Mouse (Mus musculus): ENCODE results near the gene Celf2. TPM values are rescaled to one million over a fixed set of nuclear protein-coding genes. Genes with fewer than 3 reads are reported as not detected.
A peak's percentile ranks its signal among the peaks of the same experiment; 100 is the strongest.

Celf2 gene
- total RNA-seq, 1 experiment: 3.7 TPM

GRCm38 (mm10) chr2:7529637-7530036 is 20.3 kb upstream of the Celf2 start:
- in situ Hi-C loops (cut with MboI; ENCODE audit: low sequenced_read_pairs in 2 of 2, unreplicated experiment in 2 of 2): no loop called here
- no peaks in the 10 kb centered on the region for H3K36me3 ChIP-seq (ENCODE audit: control insufficient read depth, insufficient read depth, low read length, poor library complexity, severe bottlenecking)
- H3K9me3 ChIP-seq (ENCODE audit: control insufficient read depth, insufficient read depth, low read depth, low read length): no peaks in the 10 kb centered on the region
- TF ChIP-seq MAFK (IDR thresholded peaks at IDR 0.05; ENCODE audit: insufficient read depth, low read depth, low read length) (peak; percentile 49; the same call in 1 of the 2 replicates), HCFC1 (IDR thresholded peaks at IDR 0.05; ENCODE audit: borderline replicate concordance, insufficient read depth, low read length) (no peak), ZNF384 (IDR thresholded peaks at IDR 0.05; ENCODE audit: low read depth, low read length) (no peak)
- H3K27ac ChIP-seq (ENCODE audit: insufficient read depth, low read depth, low read length, poor library complexity, severe bottlenecking): no peak overlapping the region
- no peaks in the 10 kb centered on the region for H3K4me1 ChIP-seq (ENCODE audit: control insufficient read depth in 2 of 2, insufficient read depth in 2 of 2, low read length in 2 of 2, poor library complexity in 1 of 2)
- no peak for DNase-seq (ENCODE audit: low read depth, low spot score)
- no peak overlapping the region for H3K4me3 ChIP-seq (ENCODE audit: insufficient read depth in 1 of 2, low read depth in 1 of 2, low read length in 2 of 2, poor library complexity in 1 of 2, severe bottlenecking in 1 of 2)
- no peak overlapping the region for H3K9ac ChIP-seq (ENCODE audit: insufficient read depth, low read depth, low read length, poor library complexity, severe bottlenecking)

- H3K27ac ChIP-seq (ENCODE audit: insufficient read depth, low read depth, low read length, poor library complexity, severe bottlenecking): no peak overlapping the region
- no peaks in the 10 kb centered on the region for H3K9me3 ChIP-seq (ENCODE audit: control insufficient read depth, insufficient read depth, low read depth, low read length)
- in situ Hi-C loops (cut with MboI; ENCODE audit: low sequenced_read_pairs in 2 of 2, unreplicated experiment in 2 of 2): no loop called here
- no peak overlapping the region for H3K9ac ChIP-seq (ENCODE audit: insufficient read depth, low read depth, low read length, poor library complexity, severe bottlenecking)
- H3K4me1 ChIP-seq (ENCODE audit: control insufficient read depth in 2 of 2, insufficient read depth in 2 of 2, low read length in 2 of 2, poor library complexity in 1 of 2): no peaks in the 10 kb centered on the region
- DNase-seq (ENCODE audit: low read depth, low spot score): no peak
- H3K36me3 ChIP-seq (ENCODE audit: control insufficient read depth, insufficient read depth, low read length, poor library complexity, severe bottlenecking): no peaks in the 10 kb centered on the region
- TF ChIP-seq ZNF384 (IDR thresholded peaks at IDR 0.05; ENCODE audit: low read depth, low read length): no peak
- TF ChIP-seq HCFC1 (IDR thresholded peaks at IDR 0.05; ENCODE audit: borderline replicate concordance, insufficient read depth, low read length): no peak
- TF ChIP-seq ZC3H11A (IDR thresholded peaks at IDR 0.05; ENCODE audit: borderline replicate concordance, low read depth, low read length): no peak
- no peak for TF ChIP-seq MAFK (IDR thresholded peaks at IDR 0.05; ENCODE audit: insufficient read depth, low read depth, low read length)
- TF ChIP-seq CHD2 (IDR thresholded peaks at IDR 0.05; ENCODE audit: low read depth, low read length): no peak
- H3K4me3 ChIP-seq (ENCODE audit: insufficient read depth in 1 of 2, low read depth in 1 of 2, low read length in 2 of 2, poor library complexity in 1 of 2, severe bottlenecking in 1 of 2): no peak overlapping the region
Observed at GRCm38 (mm10) chr2:7526696-7527095, 17.3 kb upstream of the Celf2 start.

- no peak overlapping the region for H3K4me3 ChIP-seq (ENCODE audit: insufficient read depth in 1 of 2, low read depth in 1 of 2, low read length in 2 of 2, poor library complexity in 1 of 2, severe bottlenecking in 1 of 2)
- no peaks in the 10 kb centered on the region for H3K4me1 ChIP-seq (ENCODE audit: control insufficient read depth in 2 of 2, insufficient read depth in 2 of 2, low read length in 2 of 2, poor library complexity in 1 of 2)
- no peak overlapping the region for H3K27ac ChIP-seq (ENCODE audit: insufficient read depth, low read depth, low read length, poor library complexity, severe bottlenecking)
- in situ Hi-C loops (cut with MboI; ENCODE audit: low sequenced_read_pairs in 2 of 2, unreplicated experiment in 2 of 2): no loop called here
- TF ChIP-seq CHD2 (IDR thresholded peaks at IDR 0.05; ENCODE audit: low read depth, low read length) (no peak), HCFC1 (IDR thresholded peaks at IDR 0.05; ENCODE audit: borderline replicate concordance, insufficient read depth, low read length) (no peak), ZC3H11A (IDR thresholded peaks at IDR 0.05; ENCODE audit: borderline replicate concordance, low read depth, low read length) (no peak), ZNF384 (IDR thresholded peaks at IDR 0.05; ENCODE audit: low read depth, low read length) (no peak), MAFK (IDR thresholded peaks at IDR 0.05; ENCODE audit: insufficient read depth, low read depth, low read length) (no peak)
- H3K9me3 ChIP-seq (ENCODE audit: control insufficient read depth, insufficient read depth, low read depth, low read length): no peaks in the 10 kb centered on the region
- no peak overlapping the region for H3K9ac ChIP-seq (ENCODE audit: insufficient read depth, low read depth, low read length, poor library complexity, severe bottlenecking)
- no peaks in the 10 kb centered on the region for H3K36me3 ChIP-seq (ENCODE audit: control insufficient read depth, insufficient read depth, low read length, poor library complexity, severe bottlenecking)
- DNase-seq (ENCODE audit: low read depth, low spot score): no peak
Observed at GRCm38 (mm10) chr2:7519473-7519872, 10.1 kb upstream of the Celf2 start.

GRCm38 (mm10) chr2:7493420-7493819 is 15.9 kb downstream of the Celf2 start:
- in situ Hi-C loops (cut with MboI; ENCODE audit: low sequenced_read_pairs in 2 of 2, unreplicated experiment in 2 of 2): no loop called here
- H3K4me3 ChIP-seq (ENCODE audit: insufficient read depth in 1 of 2, low read depth in 1 of 2, low read length in 2 of 2, poor library complexity in 1 of 2, severe bottlenecking in 1 of 2): no peak overlapping the region
- DNase-seq (ENCODE audit: low read depth, low spot score): no peak
- TF ChIP-seq ZC3H11A (IDR thresholded peaks at IDR 0.05; ENCODE audit: borderline replicate concordance, low read depth, low read length) (no peak), MAFK (IDR thresholded peaks at IDR 0.05; ENCODE audit: insufficient read depth, low read depth, low read length) (no peak), CHD2 (IDR thresholded peaks at IDR 0.05; ENCODE audit: low read depth, low read length) (no peak), ZNF384 (IDR thresholded peaks at IDR 0.05; ENCODE audit: low read depth, low read length) (no peak), HCFC1 (IDR thresholded peaks at IDR 0.05; ENCODE audit: borderline replicate concordance, insufficient read depth, low read length) (no peak)
- H3K36me3 ChIP-seq (ENCODE audit: control insufficient read depth, insufficient read depth, low read length, poor library complexity, severe bottlenecking): no peaks in the 10 kb centered on the region
- H3K4me1 ChIP-seq (ENCODE audit: control insufficient read depth in 2 of 2, insufficient read depth in 2 of 2, low read length in 2 of 2, poor library complexity in 1 of 2): no peaks in the 10 kb centered on the region
- no peaks in the 10 kb centered on the region for H3K9me3 ChIP-seq (ENCODE audit: control insufficient read depth, insufficient read depth, low read depth, low read length)
- H3K9ac ChIP-seq (ENCODE audit: insufficient read depth, low read depth, low read length, poor library complexity, severe bottlenecking): no peak overlapping the region
- H3K27ac ChIP-seq (ENCODE audit: insufficient read depth, low read depth, low read length, poor library complexity, severe bottlenecking): no peak overlapping the region

GRCm38 (mm10) chr2:7484974-7485373 is 24.4 kb downstream of the Celf2 start:
- no peak overlapping the region for H3K27ac ChIP-seq (ENCODE audit: insufficient read depth, low read depth, low read length, poor library complexity, severe bottlenecking)
- in situ Hi-C loops (cut with MboI; ENCODE audit: low sequenced_read_pairs in 2 of 2, unreplicated experiment in 2 of 2): no loop called here
- DNase-seq (ENCODE audit: low read depth, low spot score): no peak
- no peak overlapping the region for H3K4me3 ChIP-seq (ENCODE audit: insufficient read depth in 1 of 2, low read depth in 1 of 2, low read length in 2 of 2, poor library complexity in 1 of 2, severe bottlenecking in 1 of 2)
- TF ChIP-seq ZNF384 (IDR thresholded peaks at IDR 0.05; ENCODE audit: low read depth, low read length) (no peak), CHD2 (IDR thresholded peaks at IDR 0.05; ENCODE audit: low read depth, low read length) (no peak), HCFC1 (IDR thresholded peaks at IDR 0.05; ENCODE audit: borderline replicate concordance, insufficient read depth, low read length) (no peak), MAFK (IDR thresholded peaks at IDR 0.05; ENCODE audit: insufficient read depth, low read depth, low read length) (no peak), ZC3H11A (IDR thresholded peaks at IDR 0.05; ENCODE audit: borderline replicate concordance, low read depth, low read length) (no peak)
- no peaks in the 10 kb centered on the region for H3K36me3 ChIP-seq (ENCODE audit: control insufficient read depth, insufficient read depth, low read length, poor library complexity, severe bottlenecking)
- H3K4me1 ChIP-seq (ENCODE audit: control insufficient read depth in 2 of 2, insufficient read depth in 2 of 2, low read length in 2 of 2, poor library complexity in 1 of 2): no peaks in the 10 kb centered on the region
- H3K9me3 ChIP-seq (ENCODE audit: control insufficient read depth, insufficient read depth, low read depth, low read length): no peaks in the 10 kb centered on the region
- H3K9ac ChIP-seq (ENCODE audit: insufficient read depth, low read depth, low read length, poor library complexity, severe bottlenecking): no peak overlapping the region

Data from ES-E14 (cell line).